Mouse (Mus musculus): ENCODE measurements around the gene Nfyb. TPM values are rescaled to one million over a fixed set of nuclear protein-coding genes. Genes with fewer than 3 reads are reported as not detected.

Nfyb gene
- total and polyA plus RNA-seq, 3 experiments = 24.0 to 39.6 (median 26.6) TPM

DNA sequence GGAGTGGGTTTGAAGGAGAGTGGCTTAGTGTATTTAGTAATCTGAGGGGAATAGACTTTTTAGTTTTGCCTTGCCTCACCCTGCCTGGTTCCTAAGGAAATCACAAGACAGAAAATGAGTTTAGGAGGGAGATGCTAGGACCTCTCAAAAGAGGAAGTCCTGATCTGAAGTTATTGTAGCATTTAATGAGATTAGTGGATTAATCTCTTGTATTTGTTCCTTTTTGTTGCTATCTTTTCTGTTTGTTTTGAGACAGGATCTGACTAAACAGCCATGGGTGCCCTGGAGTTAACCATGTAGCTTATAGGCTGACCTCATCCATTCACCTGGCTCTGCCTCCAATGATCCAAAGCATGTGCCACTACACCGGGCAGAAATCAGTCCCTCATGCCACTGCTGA, 21.4 kb downstream of the Nfyb start:
- dilution Hi-C loops (cut with MboI; ENCODE audit: extremely low pct_ligation_motif_present, extremely low pct_unique_long_range_greater_than_20kb, low sequenced_read_pairs) (no loop called here), in situ Hi-C loops (cut with MboI; ENCODE audit: low pct_ligation_motif_present, low pct_unique_long_range_greater_than_20kb, low sequenced_read_pairs) (no loop called here)
- TF ChIP-seq ELF1 (IDR thresholded peaks at IDR 0.05; ENCODE audit: low read depth, low read length) = no peak
- TF ChIP-seq USF1 (IDR thresholded peaks at IDR 0.05; ENCODE audit: low read depth, low read length) = no peak
- TF ChIP-seq MAFK (IDR thresholded peaks at IDR 0.05; ENCODE audit: insufficient replicate concordance, low read length) = no peak
- no peak overlapping the region for H3K4me2 ChIP-seq (ENCODE audit: insufficient read depth, low read depth, poor library complexity, severe bottlenecking)
- H3K9me3 ChIP-seq (replicated peaks; ENCODE audit: low read length) = no peaks in the 10 kb centered on the region
- no peak overlapping the region for H3K4me3 ChIP-seq (replicated peaks in 1 of 3; ENCODE audit: low read depth in 2 of 3, low read length in 2 of 3, poor library complexity in 1 of 3)
- H3K79me2 ChIP-seq (replicated peaks; ENCODE audit: control insufficient read depth, extremely low read depth, insufficient read depth, poor library complexity, severe bottlenecking) = 0 out of 2 replicates have a peak, but pooled peaks cover 2% of the 10 kb centered on the region
- peaks cover 45 to 74% of the 10 kb centered on the region in 2 experiments for H3K36me3 ChIP-seq (replicated peaks in 1 of 2; ENCODE audit: control insufficient read depth in 1 of 2, insufficient read depth in 1 of 2, low read length in 1 of 2)
- H3K27me3 ChIP-seq (replicated peaks) = no peaks in the 10 kb centered on the region
- H3K4me1 ChIP-seq (ENCODE audit: control insufficient read depth in 1 of 2, insufficient read depth in 2 of 2) = 0 out of 4 replicates have a peak, but pooled peaks cover 0 to 5% of the 10 kb centered on the region in 2 experiments
- H3K27ac ChIP-seq (ENCODE audit: insufficient read depth, low read depth) = no peak overlapping the region
- no peak overlapping the region for H3K9ac ChIP-seq (ENCODE audit: insufficient read depth, low read depth)
- no peak for DNase-seq (ENCODE audit: extremely low read depth)

DNA sequence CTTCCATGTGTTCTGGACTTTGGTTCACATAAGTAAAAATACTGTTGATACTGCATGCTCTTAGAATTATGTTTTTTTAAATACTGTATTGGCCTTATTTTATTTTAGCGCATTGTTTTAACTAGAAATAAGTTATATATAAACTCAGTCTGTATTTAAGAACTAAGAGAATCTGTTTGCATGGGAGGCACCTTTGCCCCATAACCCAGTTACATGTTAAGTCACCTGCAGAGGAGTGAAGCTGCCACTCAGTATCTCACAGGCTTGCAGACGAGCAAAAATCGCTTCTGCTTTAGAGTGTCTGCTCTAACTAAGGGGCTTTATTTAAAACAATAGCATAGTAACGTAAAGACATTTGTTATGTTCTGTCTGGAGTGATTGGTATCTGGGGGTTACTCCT, 22.1 kb downstream of the Nfyb start:
- TF ChIP-seq NRF1 (IDR thresholded peaks at IDR 0.05; ENCODE audit: low read depth, low read length) = no peak
- no peak for TF ChIP-seq POLR2AphosphoS2 (IDR thresholded peaks at IDR 0.05; ENCODE audit: low read depth, low read length)
- Histone ChIP-seq H3K4me1 (ENCODE audit: control insufficient read depth in 1 of 2, insufficient read depth in 2 of 2) (0 out of 4 replicates have a peak, but pooled peaks cover 0 to 5% of the 10 kb centered on the region in 2 experiments), H3K36me3 (replicated peaks in 1 of 2; ENCODE audit: control insufficient read depth in 1 of 2, insufficient read depth in 1 of 2, low read length in 1 of 2) (peaks cover 39 to 69% of the 10 kb centered on the region in 2 experiments), H3K4me2 (ENCODE audit: insufficient read depth, low read depth, poor library complexity, severe bottlenecking) (no peak overlapping the region), H3K9ac (ENCODE audit: insufficient read depth, low read depth) (no peak overlapping the region), H3K4me3 (replicated peaks in 1 of 3; ENCODE audit: low read depth in 2 of 3, low read length in 2 of 3, poor library complexity in 1 of 3) (no peak overlapping the region), H3K27ac (ENCODE audit: insufficient read depth, low read depth) (no peak overlapping the region), H3K27me3 (replicated peaks) (no peaks in the 10 kb centered on the region), H3K9me3 (replicated peaks; ENCODE audit: low read length) (no peaks in the 10 kb centered on the region), H3K79me2 (replicated peaks; ENCODE audit: control insufficient read depth, extremely low read depth, insufficient read depth, poor library complexity, severe bottlenecking) (0 out of 2 replicates have a peak, but pooled peaks cover 2% of the 10 kb centered on the region)
- dilution Hi-C loops (cut with MboI; ENCODE audit: extremely low pct_ligation_motif_present, extremely low pct_unique_long_range_greater_than_20kb, low sequenced_read_pairs) = no loop called here
- no peak for DNase-seq (ENCODE audit: extremely low read depth)
- in situ Hi-C loops (cut with MboI; ENCODE audit: low pct_ligation_motif_present, low pct_unique_long_range_greater_than_20kb, low sequenced_read_pairs) = no loop called here

- Histone ChIP-seq H3K36me3 (replicated peaks in 1 of 2; ENCODE audit: control insufficient read depth in 1 of 2, insufficient read depth in 1 of 2, low read length in 1 of 2) (peaks cover 36 to 64% of the 10 kb centered on the region in 2 experiments), H3K4me2 (ENCODE audit: insufficient read depth, low read depth, poor library complexity, severe bottlenecking) (no peak overlapping the region), H3K27ac (ENCODE audit: insufficient read depth, low read depth) (no peak overlapping the region), H3K27me3 (replicated peaks) (no peaks in the 10 kb centered on the region), H3K4me1 (ENCODE audit: control insufficient read depth in 1 of 2, insufficient read depth in 2 of 2) (0 out of 4 replicates have a peak, but pooled peaks cover 0 to 5% of the 10 kb centered on the region in 2 experiments), H3K9me3 (replicated peaks; ENCODE audit: low read length) (no peaks in the 10 kb centered on the region), H3K79me2 (replicated peaks; ENCODE audit: control insufficient read depth, extremely low read depth, insufficient read depth, poor library complexity, severe bottlenecking) (0 out of 2 replicates have a peak, but pooled peaks cover 2% of the 10 kb centered on the region), H3K4me3 (replicated peaks in 1 of 3; ENCODE audit: low read depth in 2 of 3, low read length in 2 of 3, poor library complexity in 1 of 3) (no peak overlapping the region), H3K9ac (ENCODE audit: insufficient read depth, low read depth) (no peak overlapping the region)
- no peak for TF ChIP-seq RAD21 (IDR thresholded peaks at IDR 0.05; ENCODE audit: low read depth, low read length)
- no peak for TF ChIP-seq SIN3A (IDR thresholded peaks at IDR 0.05; ENCODE audit: low read length)
- no peak for TF ChIP-seq UBTF (IDR thresholded peaks at IDR 0.05; ENCODE audit: low read depth, low read length)
- no peak for TF ChIP-seq TCF12 (IDR thresholded peaks at IDR 0.05; ENCODE audit: low read depth, low read length)
- no peak for TF ChIP-seq ETS1 (conservative IDR thresholded peaks at IDR 0.05; ENCODE audit: low read depth, low read length)
- in situ Hi-C loops (cut with MboI; ENCODE audit: low pct_ligation_motif_present, low pct_unique_long_range_greater_than_20kb, low sequenced_read_pairs) = no loop called here
- DNase-seq (ENCODE audit: extremely low read depth) = no peak
- dilution Hi-C loops (cut with MboI; ENCODE audit: extremely low pct_ligation_motif_present, extremely low pct_unique_long_range_greater_than_20kb, low sequenced_read_pairs) = no loop called here
Observed at GRCm38 (mm10) chr10:82741354-82741753, 22.6 kb downstream of the Nfyb start.

Measured in CH12.LX (cell line).